Mouse (Mus musculus) myocyte (in vitro differentiated cells): ENCODE measurements around the gene Olfr1186.
"Not testable (repeated sequence)": the region's sequence is repeated elsewhere in the genome, so short reads cannot be mapped to it uniquely, and the experiment has no call there.

Experiments
- CEBPB ChIP-seq: IDR thresholded peaks from 2 replicates; pipeline ENCODE4 v1.6.1; 2011; ENCODE audit warnings: mild to moderate bottlenecking, moderate library complexity; ENCODE audit not compliant: poor library complexity, insufficient read depth, severe bottlenecking
- MAX ChIP-seq: IDR thresholded peaks from one replicate; pipeline ENCODE4 v1.6.1; 2011; ENCODE audit warnings: low read depth, mild to moderate bottlenecking, control low read depth
- POLR2A ChIP-seq: IDR thresholded peaks from one replicate; pipeline ENCODE4 v1.6.1; 2011; ENCODE audit warnings: low read depth, mild to moderate bottlenecking, control low read depth, moderate library complexity; ENCODE audit not compliant: insufficient read length
- REST ChIP-seq: IDR thresholded peaks from one replicate; pipeline ENCODE4 v1.6.1; 2011; ENCODE audit warnings: mild to moderate bottlenecking, control low read depth, moderate library complexity; ENCODE audit not compliant: insufficient read depth, insufficient read length
- SRF ChIP-seq: IDR thresholded peaks from one replicate; pipeline ENCODE4 v1.6.1; 2011; ENCODE audit warnings: low read depth; ENCODE audit not compliant: control insufficient read depth, insufficient read length
- TCF12 ChIP-seq: IDR thresholded peaks from one replicate; pipeline ENCODE4 v1.6.1; 2011; ENCODE audit warnings: mild to moderate bottlenecking, control low read depth; ENCODE audit not compliant: poor library complexity, insufficient read depth, severe bottlenecking
- USF1 ChIP-seq: IDR thresholded peaks from one replicate; pipeline ENCODE4 v1.6.1; 2011; ENCODE audit warnings: low read depth, mild to moderate bottlenecking, control low read depth, moderate library complexity

DNA sequence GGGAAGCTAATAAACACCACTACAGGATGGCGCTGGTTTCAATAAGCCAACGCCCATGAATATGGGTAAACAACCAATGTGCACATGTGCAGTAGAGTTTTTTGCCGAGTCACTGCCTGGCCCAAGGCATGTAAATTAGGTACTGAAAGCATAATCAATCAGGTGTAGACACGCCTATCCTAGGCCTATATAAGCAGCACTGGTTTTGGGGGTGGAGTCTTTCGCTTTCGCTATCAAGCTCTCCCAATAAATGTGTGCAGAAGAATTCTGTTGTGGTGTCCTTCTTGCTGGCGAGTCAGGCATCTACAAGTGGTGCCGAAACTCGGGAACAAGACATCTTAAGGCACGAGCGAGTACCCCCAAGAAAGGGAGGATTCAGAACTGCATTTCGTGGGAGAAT is 54.3 kb downstream of the Olfr1186 start:
- not testable (repeated sequence) for TF ChIP-seq MAX, POLR2A, USF1, REST, CEBPB, TCF12, SRF
